In the genomic region with DNA sequence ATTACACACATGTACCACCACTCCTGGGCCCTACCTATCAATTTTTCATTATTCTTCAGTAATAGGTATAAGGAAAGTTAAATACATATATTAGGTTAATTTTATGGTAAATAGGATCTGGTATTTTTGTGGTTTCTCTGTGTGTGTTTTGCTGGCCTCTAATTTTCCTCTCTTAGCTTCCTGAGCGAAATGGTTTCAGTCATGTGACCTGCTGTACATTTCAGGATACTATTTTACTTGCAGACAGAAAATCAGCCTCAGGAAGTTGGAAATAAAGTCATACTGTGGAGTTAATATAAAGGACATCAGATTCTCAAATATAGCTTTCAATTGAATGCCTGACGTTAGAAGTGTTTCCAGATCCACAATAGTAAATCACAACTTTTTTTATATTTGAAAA, we compare ENCODE assay signal across 27 mouse cellular contexts. TPM values are rescaled to one million over a fixed set of nuclear protein-coding genes. Genes with fewer than 3 reads are reported as not detected.
DNase-seq lines count a peak whose midpoint lies in the region; ATAC-seq and TF ChIP-seq lines count a peak whose summit lies in the region.
"Had no signal": no experiment of that assay in that cellular context is flagged by ENCODE, and none has a peak within 500 bp of the region (broad histone marks: within the 10 kb centered on the region; RNA-seq: fewer than 3 reads in every experiment).

No protein-coding gene starts in this region.

- no peak overlapping the region for H3K4me3 ChIP-seq in gastrocnemius, adult 2 months
- no peak overlapping the region for H3K4me3 ChIP-seq in MEL (ENCODE audit: control insufficient read depth in 1 of 2, insufficient read depth in 1 of 2, low read depth in 2 of 2, low read length in 2 of 2)
- no peak overlapping the region for H3K4me3 ChIP-seq in macrophage (ENCODE audit: inconsistent target)
- no peak overlapping the region for H3K4me3 ChIP-seq in heart, embryonic 12.5 days
- H3K4me3 ChIP-seq: embryonic facial prominence, embryonic 13.5 days; embryonic facial prominence, embryonic 15.5 days; erythroblast, embryonic 14.5 days; forebrain, embryonic 10.5 days; forebrain, embryonic 12.5 days had no signal

- H3K9ac ChIP-seq in MEL (ENCODE audit: control insufficient read depth, low read depth, low read length, poor library complexity, severe bottlenecking) = no peak overlapping the region
- no peak overlapping the region for H3K9ac ChIP-seq in heart, embryonic 12.5 days
- H3K9ac ChIP-seq: embryonic facial prominence, embryonic 13.5 days; embryonic facial prominence, embryonic 15.5 days; forebrain, embryonic 12.5 days had no signal

- intact Hi-C loops in gastrocnemius, adult 2 months (cut with DNase I) = no loop called here
- intact Hi-C loops in gastrocnemius, postnatal 14 days (cut with DNase I; ENCODE audit: low total_unique reads) = no loop called here

- no peaks in the 10 kb centered on the region for H3K9me3 ChIP-seq in MEL (replicated peaks; ENCODE audit: insufficient read depth, low read length)
- no peaks in the 10 kb centered on the region for H3K9me3 ChIP-seq in heart, embryonic 12.5 days (replicated peaks)
- H3K9me3 ChIP-seq: embryonic facial prominence, embryonic 13.5 days; embryonic facial prominence, embryonic 15.5 days; forebrain, embryonic 10.5 days; forebrain, embryonic 12.5 days; G1E had no signal

- H3K4me2 ChIP-seq in heart, embryonic 12.5 days = no peak overlapping the region
- H3K4me2 ChIP-seq: embryonic facial prominence, embryonic 13.5 days; embryonic facial prominence, embryonic 15.5 days; forebrain, embryonic 12.5 days had no signal

- H3K79me2 ChIP-seq in MEL (ENCODE audit: control insufficient read depth, insufficient read depth, low read length, poor library complexity) (no peaks in the 10 kb centered on the region; the same call in 1 of the 2 replicates), macrophage (ENCODE audit: inconsistent target) (peaks cover 99% of the 10 kb centered on the region)

- no peak for ATAC-seq in heart, embryonic 12.5 days (ENCODE audit: insufficient number of reproducible peaks, low FRiP score)
- ATAC-seq: activated CD4-positive, CD25-positive, alpha-beta regulatory T cell, adult 4 months; forebrain, embryonic 14.5 days; forebrain, embryonic 16.5 days; Patski had no signal

- peak overlapping the region; percentile 53 for H3K27ac ChIP-seq in gastrocnemius, adult 2 months
- H3K27ac ChIP-seq in MEL (ENCODE audit: control insufficient read depth, low read depth, low read length) (no peak overlapping the region), macrophage (peak overlapping the region; percentile 31)
- no peak overlapping the region for H3K27ac ChIP-seq in heart, embryonic 12.5 days (ENCODE audit: poor library complexity, severe bottlenecking)
- H3K27ac ChIP-seq: embryonic facial prominence, embryonic 13.5 days; embryonic facial prominence, embryonic 15.5 days; forebrain, embryonic 10.5 days; forebrain, embryonic 12.5 days had no signal

- TF ChIP-seq RAD21 in MEL (IDR thresholded peaks at IDR 0.05; ENCODE audit: low read depth, low read length) = no peak

- no peaks in the 10 kb centered on the region for H3K27me3 ChIP-seq in MEL (ENCODE audit: control insufficient read depth in 1 of 2, insufficient read depth in 2 of 2, low read length in 2 of 2)
- no peaks in the 10 kb centered on the region for H3K27me3 ChIP-seq in heart, embryonic 12.5 days (replicated peaks)
- H3K27me3 ChIP-seq: embryonic facial prominence, embryonic 13.5 days; embryonic facial prominence, embryonic 15.5 days; forebrain, embryonic 12.5 days; Patski had no signal

- whole genome bisulfite sequencing in macrophage (ENCODE audit: missing documents) = 60% methylated on average over 2 of the region's 2 CpGs
- 86% methylated on average over 2 of the region's 2 CpGs for WGBS in heart, embryonic 12.5 days

- H3K36me3 ChIP-seq in MEL (ENCODE audit: control insufficient read depth in 1 of 2, insufficient read depth in 2 of 2, low read length in 2 of 2) (peaks cover 13 to 62% of the 10 kb centered on the region in 2 experiments), macrophage (ENCODE audit: inconsistent target) (peaks cover 25% of the 10 kb centered on the region; the same call in 1 of the 2 replicates)
- H3K36me3 ChIP-seq in heart, embryonic 12.5 days = peaks cover 40% of the 10 kb centered on the region

- no peak for TF ChIP-seq CTCF in gastrocnemius, adult 2 months (IDR thresholded peaks at IDR 0.05)
- TF ChIP-seq CTCF in MEL (IDR thresholded peaks at IDR 0.05 in 2 of 3, conservative IDR thresholded peaks at IDR 0.05 in 1 of 3; ENCODE audit: control insufficient read depth in 1 of 3, insufficient read depth in 1 of 3, low read depth in 2 of 3, low read length in 3 of 3, poor library complexity in 1 of 3, severe bottlenecking in 1 of 3) = no peak

- DNase-seq in gastrocnemius, adult 2 months = no peak
- DNase-seq in gastrocnemius, postnatal 14 days = no peak
- DNase-seq in 416B (ENCODE audit: low read depth) (peak; percentile 50), MEL (ENCODE audit: low read depth, low spot score) (no peak), MN1 (ENCODE audit: low spot score) (no peak)
- DNase-seq: adrenal gland, adult 8-10 months; adrenal gland, postnatal 14 days; adrenal gland, postnatal 36 days; cerebellum, adult 11 months; cerebellum, adult 18-20 months; cerebellum, adult 8-10 months; cerebellum, adult 9-11 months; cerebellum, postnatal 14 days; cerebellum, postnatal 36 days; embryo, embryonic 11 days had no signal

- no peak for TF ChIP-seq EP300 in MEL (IDR thresholded peaks at IDR 0.05; ENCODE audit: low read depth in 1 of 2, low read length in 2 of 2)

- TF ChIP-seq POLR2A in MEL (IDR thresholded peaks at IDR 0.05; ENCODE audit: control insufficient read depth in 1 of 2, insufficient read depth in 1 of 2, low read depth in 1 of 2, low read length in 2 of 2, poor library complexity in 1 of 2) = no peak

- peaks cover 0 to 6% of the 10 kb centered on the region in 2 experiments; a peak in 1 of 4 replicates for H3K4me1 ChIP-seq in MEL (ENCODE audit: control insufficient read depth in 1 of 2, insufficient read depth in 2 of 2, low read length in 2 of 2)
- H3K4me1 ChIP-seq in heart, embryonic 12.5 days (replicated peaks) = no peaks in the 10 kb centered on the region
- H3K4me1 ChIP-seq: embryonic facial prominence, embryonic 13.5 days; embryonic facial prominence, embryonic 15.5 days; forebrain, embryonic 10.5 days; forebrain, embryonic 12.5 days had no signal

TF ChIP-seq in MEL, 35 proteins besides CTCF, POLR2A, EP300 and RAD21:
- TF ChIP-seq E2F4 (IDR thresholded peaks at IDR 0.05; ENCODE audit: borderline replicate concordance, low read depth, low read length) (no peak), USF1 (IDR thresholded peaks at IDR 0.05; ENCODE audit: low read depth, low read length) (peak; percentile 49; the same call in 1 of the 2 replicates)

RNA-seq across cellular contexts. Expression of a gene that starts 16.3 kb away (rescaled TPM):
- 10 to 100 TPM; 25.9 to 33.0 TPM for total RNA-seq in gastrocnemius, adult 2 months (2021)
- total RNA-seq in gastrocnemius, postnatal 14 days (2021) = 10 to 100 TPM; 24.8 to 25.7 TPM
- total RNA-seq in MEL (2012; rRNA removed) = 95.7 and 98.0 TPM in 2 replicates
- polyA plus RNA-seq in MEL (2012; ENCODE audit: insufficient read depth in 1 of 2, insufficient read length in 2 of 2, low read depth in 1 of 2, low replicate concordance in 2 of 2, missing spikeins in 1 of 2) (100 to 1,000 TPM in 1 of 2 experiments, 10 to 100 TPM in 1; 58.9 to 145 TPM), macrophage (2018) (30.5 to 42.1 TPM (median 41.2 TPM) in 3 replicates)
- 100 to 1,000 TPM in 2 of 26 experiments, 10 to 100 TPM in 24; 50.2 to 103 (median 82.6) TPM for total RNA-seq in macrophage (2018; cell fraction: chromatin; rRNA removed)
- 10 to 100 TPM; 35.1 to 59.1 (median 50.9) TPM for total RNA-seq in macrophage (2018; cell fraction: cytosol; rRNA removed)
- total RNA-seq in macrophage (2018; cell fraction: nucleus; rRNA removed) = 100 to 1,000 TPM in 1 of 26 experiments, 10 to 100 TPM in 25; 43.6 to 100 (median 66.0) TPM
- 47.8 and 49.1 TPM in 2 replicates for polyA plus RNA-seq in heart, embryonic 12.5 days (2016; fragmentation: Nextera tagmentation; extraction: Ambion mirVana)

RNA-seq across cellular contexts. Expression of a gene that starts 58.2 kb away (rescaled TPM):
- total RNA-seq in gastrocnemius, adult 2 months (2021) = 1 to 10 TPM; 7.8 to 8.2 TPM
- 10 to 100 TPM; 11.7 to 14.5 TPM for total RNA-seq in gastrocnemius, postnatal 14 days (2021)
- 18.7 and 18.8 TPM in 2 replicates for total RNA-seq in MEL (2012; rRNA removed)
- 10 to 100 TPM in 1 of 2 experiments, not detected in 1; 17.8 TPM for polyA plus RNA-seq in MEL (2012; ENCODE audit: insufficient read depth in 1 of 2, insufficient read length in 2 of 2, low read depth in 1 of 2, low replicate concordance in 2 of 2, missing spikeins in 1 of 2)
- 10 to 100 TPM in 18 of 26 experiments, 1 to 10 TPM in 8; 2.1 to 43.3 (median 14.9) TPM for total RNA-seq in macrophage (2018; cell fraction: chromatin; rRNA removed)
- total RNA-seq in macrophage (2018; cell fraction: cytosol; rRNA removed) = 10 to 100 TPM; 14.0 to 26.9 (median 19.5) TPM
- total RNA-seq in macrophage (2018; cell fraction: nucleus; rRNA removed) = 10 to 100 TPM in 14 of 26 experiments, 1 to 10 TPM in 12; 3.8 to 21.9 (median 10.6) TPM
- 17.4 to 33.0 TPM (median 17.6 TPM) in 3 replicates for polyA plus RNA-seq in macrophage (2018)
- 52.7 and 53.1 TPM in 2 replicates for polyA plus RNA-seq in heart, embryonic 12.5 days (2016; fragmentation: Nextera tagmentation; extraction: Ambion mirVana)

RNA-seq across cellular contexts. Expression of a gene that starts 58.4 kb away (rescaled TPM):
- total RNA-seq in gastrocnemius, adult 2 months (2021) = 10 to 100 TPM; 11.8 to 16.7 TPM
- 10 to 100 TPM; 16.9 to 17.3 TPM for total RNA-seq in gastrocnemius, postnatal 14 days (2021)
- total RNA-seq in MEL (2012; rRNA removed) = 85.0 and 87.4 TPM in 2 replicates
- polyA plus RNA-seq in MEL (2012; ENCODE audit: insufficient read depth in 1 of 2, insufficient read length in 2 of 2, low read depth in 1 of 2, low replicate concordance in 2 of 2, missing spikeins in 1 of 2) (10 to 100 TPM in 1 of 2 experiments, not detected in 1; 56.2 TPM), macrophage (2018) (27.9 to 38.9 TPM (median 30.4 TPM) in 3 replicates)
- total RNA-seq in macrophage (2018; cell fraction: chromatin; rRNA removed) = 100 to 1,000 TPM in 11 of 26 experiments, 10 to 100 TPM in 15; 21.8 to 174 (median 76.2) TPM
- 10 to 100 TPM; 14.3 to 49.3 (median 25.1) TPM for total RNA-seq in macrophage (2018; cell fraction: cytosol; rRNA removed)
- 100 to 1,000 TPM in 1 of 26 experiments, 10 to 100 TPM in 25; 13.7 to 145 (median 53.5) TPM for total RNA-seq in macrophage (2018; cell fraction: nucleus; rRNA removed)
- 47.7 and 48.2 TPM in 2 replicates for polyA plus RNA-seq in heart, embryonic 12.5 days (2016; fragmentation: Nextera tagmentation; extraction: Ambion mirVana)

Comparison
In these comparisons a context has a peak if more than half of its experiments do, and no peak if none do; other contexts are left out.
1. H3K27ac ChIP-seq: peak in gastrocnemius, adult 2 months (single experiment) and macrophage (single experiment); none in MEL (single experiment) and heart, embryonic 12.5 days (single experiment).